Mouse (Mus musculus) G1E (cell line): ENCODE measurements at regions not wholly inside any gene's neighbourhood (a gene's known extent, or its start where the extent isn't known, plus 50 kb on each side); places are given as distances from the start of the nearest gene placed in this dataset.

Source experiments
- ATAC-seq: 2 replicates; pipeline ENCODE4 v1.8.0; 2016; ENCODE audit warnings: mild to moderate bottlenecking; ENCODE audit not compliant: insufficient number of reproducible peaks, poor library complexity, low FRiP score, severe bottlenecking; ENCODE audit errors: extremely low read depth
- DNase-seq: peaks from one replicate; pipeline ENCODE4 v3.0.0; 2012; ENCODE audit warnings: low spot score
- H3K27me3 ChIP-seq: 2 replicates; pipeline ENCODE4 v1.6.1; 2012; ENCODE audit warnings: mild to moderate bottlenecking, low read length, inconsistent platforms; ENCODE audit not compliant: insufficient read depth
- H3K36me3 ChIP-seq: replicated peaks from 2 replicates; pipeline ENCODE3; 2012; ENCODE audit warnings: mild to moderate bottlenecking, inconsistent platforms
- H3K4me1 ChIP-seq: 2 replicates; pipeline ENCODE4 v1.6.1; 2012; ENCODE audit warnings: low read depth, low read length, inconsistent platforms, mixed read lengths; ENCODE audit not compliant: insufficient read depth
- H3K4me3 ChIP-seq: 2 replicates; pipeline ENCODE4 v1.5.1; 2012; ENCODE audit warnings: low read depth, mild to moderate bottlenecking, inconsistent platforms, low read length, moderate library complexity, mixed read lengths
- H3K9me3 ChIP-seq: replicated peaks from 2 replicates; pipeline ENCODE4 v1.6.1; 2012; ENCODE audit warnings: inconsistent platforms
- CTCF ChIP-seq: IDR thresholded peaks from 2 replicates; pipeline ENCODE4 v1.5.1; 2012; ENCODE audit warnings: low read depth, low read length, inconsistent platforms, mixed read lengths
- GATA1 ChIP-seq: IDR thresholded peaks from 2 replicates; pipeline ENCODE4 v1.6.1; 2012; ENCODE audit warnings: borderline replicate concordance, low read length, inconsistent platforms, mixed read lengths
- GATA2 ChIP-seq: IDR thresholded peaks from 2 replicates; pipeline ENCODE4 v1.6.1; 2012; ENCODE audit warnings: low read depth, low read length, inconsistent platforms, borderline replicate concordance
- POLR2AphosphoS5 ChIP-seq: IDR thresholded peaks from 2 replicates; pipeline ENCODE4 v1.6.1; 2012; ENCODE audit warnings: low read depth, low read length, inconsistent platforms; ENCODE audit not compliant: insufficient replicate concordance
- TAL1 ChIP-seq: conservative IDR thresholded peaks from 2 replicates; pipeline ENCODE4 v1.6.1; 2012; ENCODE audit warnings: low read depth, low read length, inconsistent platforms, mixed read lengths

- no peak for DNase-seq
Measured at GRCm38 (mm10) chr8:117930687-117931086, 128.9 kb upstream of the Mphosph6 start.

GRCm38 (mm10) chr8:117929606-117930005, 127.9 kb upstream of the Mphosph6 start:
- TF ChIP-seq GATA2 (no peak), TAL1 (no peak), POLR2AphosphoS5 (no peak), GATA1 (no peak), CTCF (no peak)
- H3K36me3 ChIP-seq = no peaks in the 10 kb centered on the region
- H3K27me3 ChIP-seq = no peaks in the 10 kb centered on the region
- no peak overlapping the region for H3K4me3 ChIP-seq
- H3K4me1 ChIP-seq = no peaks in the 10 kb centered on the region
- ATAC-seq (no peak), DNase-seq (no peak)
- H3K9me3 ChIP-seq = peaks cover 59% of the 10 kb centered on the region

More at GRCm38 (mm10) chr8:117930687-117931086, 128.9 kb upstream of the Mphosph6 start:
- Histone ChIP-seq H3K36me3 (no peaks in the 10 kb centered on the region), H3K4me1 (no peaks in the 10 kb centered on the region), H3K27me3 (no peaks in the 10 kb centered on the region), H3K9me3 (peaks cover 64% of the 10 kb centered on the region), H3K4me3 (no peak overlapping the region)
- ATAC-seq = no peak
- TF ChIP-seq TAL1 (no peak), GATA1 (no peak), CTCF (no peak), GATA2 (no peak), POLR2AphosphoS5 (no peak)

GRCm38 (mm10) chr8:117923296-117923695, 121.6 kb upstream of the Mphosph6 start:
- TF ChIP-seq CTCF (no peak), GATA1 (no peak), POLR2AphosphoS5 (no peak), TAL1 (no peak), GATA2 (no peak)
- no peaks in the 10 kb centered on the region for H3K36me3 ChIP-seq
- DNase-seq (no peak), ATAC-seq (no peak)
- no peaks in the 10 kb centered on the region for H3K27me3 ChIP-seq
- peaks cover 66% of the 10 kb centered on the region for H3K9me3 ChIP-seq
- H3K4me1 ChIP-seq = no peaks in the 10 kb centered on the region
- H3K4me3 ChIP-seq = no peak overlapping the region

- Histone ChIP-seq H3K36me3 (no peaks in the 10 kb centered on the region), H3K4me3 (no peak overlapping the region), H3K4me1 (no peaks in the 10 kb centered on the region), H3K9me3 (peaks cover 69% of the 10 kb centered on the region), H3K27me3 (no peaks in the 10 kb centered on the region)
- no peak for TF ChIP-seq GATA1
- no peak for TF ChIP-seq POLR2AphosphoS5
- TF ChIP-seq TAL1 = no peak
- TF ChIP-seq CTCF = no peak
- TF ChIP-seq GATA2 = no peak
- ATAC-seq (no peak), DNase-seq (no peak)
Measured at GRCm38 (mm10) chr8:117903052-117903451, 101.3 kb upstream of the Mphosph6 start.

- Histone ChIP-seq H3K4me1 (no peaks in the 10 kb centered on the region), H3K9me3 (peaks cover 60% of the 10 kb centered on the region), H3K36me3 (no peaks in the 10 kb centered on the region), H3K27me3 (no peaks in the 10 kb centered on the region), H3K4me3 (no peak overlapping the region)
- DNase-seq (no peak), ATAC-seq (no peak)
- TF ChIP-seq POLR2AphosphoS5 (no peak), GATA2 (no peak), CTCF (no peak), TAL1 (no peak), GATA1 (no peak)
Measured at GRCm38 (mm10) chr8:117899892-117900291, 98.1 kb upstream of the Mphosph6 start.

- Histone ChIP-seq H3K27me3 (no peaks in the 10 kb centered on the region), H3K4me1 (no peaks in the 10 kb centered on the region), H3K36me3 (no peaks in the 10 kb centered on the region), H3K9me3 (peaks cover 63% of the 10 kb centered on the region), H3K4me3 (no peak overlapping the region)
- TF ChIP-seq POLR2AphosphoS5 = no peak
- ATAC-seq (no peak), DNase-seq (no peak)
Measured at GRCm38 (mm10) chr8:117898015-117898414, 96.3 kb upstream of the Mphosph6 start.

GRCm38 (mm10) chr8:117894861-117895260, 93.1 kb upstream of the Mphosph6 start:
- Histone ChIP-seq H3K4me3 (no peak overlapping the region), H3K4me1 (no peaks in the 10 kb centered on the region), H3K27me3 (no peaks in the 10 kb centered on the region), H3K36me3 (no peaks in the 10 kb centered on the region), H3K9me3 (peaks cover 64% of the 10 kb centered on the region)
- ATAC-seq (no peak), DNase-seq (no peak)
- TF ChIP-seq GATA1 = no peak
- TF ChIP-seq CTCF = no peak
- TF ChIP-seq POLR2AphosphoS5 = no peak
- no peak for TF ChIP-seq GATA2
- no peak for TF ChIP-seq TAL1
